Mouse (Mus musculus) bone marrow macrophage, adult 2 months (primary cell): Measurements from ENCODE around the gene Taf5.

Source experiments
- CTCF ChIP-seq: IDR thresholded peaks from 2 replicates; pipeline ENCODE4 v1.5.1; 2012; ENCODE audit warnings: low read depth, mild to moderate bottlenecking, low read length, moderate library complexity
- POLR2A ChIP-seq: IDR thresholded peaks from 2 replicates; pipeline ENCODE4 v1.6.1; 2012; ENCODE audit warnings: mild to moderate bottlenecking, low read depth, low read length, borderline replicate concordance

- TF ChIP-seq POLR2A (no peak), CTCF (no peak)
Observed at GRCm38 (mm10) chr19:47053471-47053870, 14.1 kb upstream of the Taf5 start.
